8 mouse cellular contexts compared by ENCODE assay signal in the genomic region with DNA sequence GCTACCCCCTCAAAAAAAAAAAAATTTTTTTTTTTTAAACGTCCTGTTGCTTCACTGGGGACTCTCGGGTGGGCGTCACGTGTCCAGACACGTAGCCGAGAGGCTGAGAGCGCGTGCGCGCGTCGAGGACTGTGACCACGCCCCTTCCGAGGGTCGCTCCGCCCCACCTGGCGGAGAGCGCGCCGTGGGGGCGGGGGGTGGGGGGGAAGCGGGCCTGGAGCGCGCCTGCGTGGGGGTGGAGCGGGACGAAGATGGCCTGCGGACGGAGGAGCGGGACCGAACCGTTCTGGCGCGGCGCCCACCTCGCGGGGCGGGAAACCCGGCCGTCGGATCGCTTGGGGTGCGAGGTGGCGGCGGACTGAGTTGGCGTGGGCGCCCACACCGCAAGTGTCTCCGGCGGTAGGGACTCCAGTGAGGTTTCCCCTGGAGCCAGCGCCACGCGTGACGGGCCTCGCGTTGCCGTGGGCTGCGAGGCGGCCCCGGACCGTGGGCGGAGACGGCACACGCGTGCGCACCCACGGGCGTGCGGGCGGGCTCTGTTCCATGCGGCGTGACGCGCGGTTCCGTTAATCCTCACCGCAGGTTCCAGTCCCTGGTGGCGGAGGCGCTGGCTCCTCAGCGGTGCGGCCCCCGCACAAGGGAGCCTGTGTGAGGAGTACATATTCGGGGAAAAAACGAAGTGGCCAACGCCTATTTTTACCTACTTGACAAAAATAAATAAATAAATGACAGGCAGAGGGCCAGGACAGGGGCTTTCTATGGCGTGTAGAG. TPM values are rescaled to one million over a fixed set of nuclear protein-coding genes. Genes with fewer than 3 reads are reported as not detected.
A peak's percentile ranks its signal among the peaks of the same experiment; 100 is the strongest.
DNase-seq lines count a peak whose midpoint lies in the region; ATAC-seq and TF ChIP-seq lines count a peak whose summit lies in the region.

A gene (minus strand): TSS at position 170 of the 771 bp plus-strand sequence.

- TF ChIP-seq POLR2A in olfactory bulb, adult 2 months (IDR thresholded peaks at IDR 0.05; ENCODE audit: insufficient read depth, low read depth, low read length): peak; percentile 64
- peak; percentile 65; the same call in 1 of the 2 replicates for TF ChIP-seq POLR2A in thymus, adult 2 months (IDR thresholded peaks at IDR 0.05; ENCODE audit: control insufficient read depth, extremely low read depth, insufficient read depth, low read length, poor library complexity)

- peak within 1 kb of the TSS; percentile 92 for H3K4me3 ChIP-seq in forebrain, embryonic 15.5 days
- peak within 1 kb of the TSS; percentile 88 for H3K4me3 ChIP-seq in layer of hippocampus, adult 2 months
- peak within 1 kb of the TSS; percentile 85 for H3K4me3 ChIP-seq in lung, embryonic 14.5 days (ENCODE audit: low read depth, low read length)
- H3K4me3 ChIP-seq in olfactory bulb, adult 2 months (ENCODE audit: insufficient read depth, low read depth, low read length): peak within 1 kb of the TSS; percentile 86
- peak within 1 kb of the TSS; percentile 93 for H3K4me3 ChIP-seq in thymus, adult 2 months (ENCODE audit: control insufficient read depth, insufficient read depth, low read length)

- peak within 1 kb of the TSS; percentile 98 for H3K27ac ChIP-seq in forebrain, embryonic 15.5 days (replicated peaks)
- H3K27ac ChIP-seq in layer of hippocampus, adult 2 months: peak within 1 kb of the TSS; percentile 100
- H3K27ac ChIP-seq in lung, embryonic 14.5 days (ENCODE audit: low read depth): peak within 1 kb of the TSS; percentile 99
- peak within 1 kb of the TSS; percentile 99 for H3K27ac ChIP-seq in olfactory bulb, adult 2 months (ENCODE audit: insufficient read depth, low read depth, low read length)
- H3K27ac ChIP-seq in thymus, adult 2 months (ENCODE audit: control insufficient read depth, insufficient read depth, low read length): peak within 1 kb of the TSS; percentile 76

- H3K9ac ChIP-seq in forebrain, embryonic 15.5 days (replicated peaks): peak within 1 kb of the TSS; percentile 98
- peak within 1 kb of the TSS; percentile 99 for H3K9ac ChIP-seq in lung, embryonic 14.5 days

- peak; percentile 33; the same call in 1 of the 2 replicates for TF ChIP-seq CTCF in layer of hippocampus, adult 2 months (conservative IDR thresholded peaks at IDR 0.05)
- TF ChIP-seq CTCF in lung, embryonic 14.5 days (IDR thresholded peaks at IDR 0.05; ENCODE audit: low read depth): no peak
- TF ChIP-seq CTCF in olfactory bulb, adult 2 months (IDR thresholded peaks at IDR 0.05; ENCODE audit: insufficient read depth, low read depth, low read length): no peak
- TF ChIP-seq CTCF in thymus, adult 2 months (IDR thresholded peaks at IDR 0.05; ENCODE audit: borderline replicate concordance, control insufficient read depth, extremely low read depth, insufficient read depth, low read length, poor library complexity): 0 out of 2 replicates have a peak, but pooled peaks have one; percentile 24

- H3K9me3 ChIP-seq in forebrain, embryonic 15.5 days: no peaks in the 10 kb centered on the region
- H3K9me3 ChIP-seq in lung, embryonic 14.5 days (ENCODE audit: low read depth, low read length): no peaks in the 10 kb centered on the region

- peak; percentile 83 for ATAC-seq in forebrain, embryonic 15.5 days (replicated peaks)
- peak; percentile 71 for ATAC-seq in lung, embryonic 14.5 days (ENCODE audit: insufficient read depth)

- H3K27me3 ChIP-seq in forebrain, embryonic 15.5 days: no peaks in the 10 kb centered on the region
- no peaks in the 10 kb centered on the region for H3K27me3 ChIP-seq in lung, embryonic 14.5 days (ENCODE audit: insufficient read depth, low read length)
- no peaks in the 10 kb centered on the region for H3K27me3 ChIP-seq in thymus, adult 2 months (ENCODE audit: control insufficient read depth, insufficient read depth, low read length)

- intact Hi-C loops in heart, postnatal 25 days (cut with DNase I): loop anchor here (1.0 to 5.0 kb wide), 3 partner anchors 15 to 427 kb away; no protein-coding TSS in a partner anchor

- H3K4me1 ChIP-seq in forebrain, embryonic 15.5 days: peaks cover 24% of the 10 kb centered on the region
- peaks cover 11% of the 10 kb centered on the region for H3K4me1 ChIP-seq in lung, embryonic 14.5 days (ENCODE audit: insufficient read depth)
- H3K4me1 ChIP-seq in olfactory bulb, adult 2 months (ENCODE audit: control insufficient read depth, insufficient read depth, low read length): no peaks in the 10 kb centered on the region
- H3K4me1 ChIP-seq in thymus, adult 2 months (replicated peaks; ENCODE audit: control insufficient read depth, insufficient read depth, low read length): no peaks in the 10 kb centered on the region

- H3K4me2 ChIP-seq in forebrain, embryonic 15.5 days (replicated peaks): peak within 1 kb of the TSS; percentile 53
- H3K4me2 ChIP-seq in lung, embryonic 14.5 days: peak within 1 kb of the TSS; percentile 60

- WGBS in forebrain, embryonic 15.5 days: under 1% methylated on average over 86 of the region's 86 CpGs
- under 1% methylated on average over 81 of the region's 86 CpGs for WGBS in lung, embryonic 14.5 days
- WGBS in olfactory bulb, adult 2 months: under 1% methylated on average over 86 of the region's 86 CpGs
- under 1% methylated on average over 86 of the region's 86 CpGs for WGBS in thymus, adult 2 months

- peak; percentile 95 for DNase-seq in ES-CJ7 (ENCODE audit: low read depth, low spot score)
- peak; percentile 93 for DNase-seq in cerebellum, adult 11 months
- DNase-seq in heart, postnatal 25 days (ENCODE audit: low spot score): peak; percentile 86
- peak; percentile 91 to 92 for DNase-seq in layer of hippocampus, adult 2 months (ENCODE audit: low spot score in 2 of 2)
- DNase-seq in lung, embryonic 14.5 days: peak; percentile 97
- peak; percentile 94 for DNase-seq in thymus, adult 2 months

- 0 out of 2 replicates have a peak, but pooled peaks cover under 1% of the 10 kb centered on the region for H3K36me3 ChIP-seq in forebrain, embryonic 15.5 days
- H3K36me3 ChIP-seq in lung, embryonic 14.5 days (ENCODE audit: insufficient read depth): no peaks in the 10 kb centered on the region
- H3K36me3 ChIP-seq in thymus, adult 2 months (ENCODE audit: control insufficient read depth, insufficient read depth, low read length): no peaks in the 10 kb centered on the region

RNA-seq across cellular contexts. Expression of the gene that starts here (rescaled TPM):
- polyA plus RNA-seq in forebrain, embryonic 15.5 days (2015; fragmentation: Nextera tagmentation; extraction: Ambion mirVana): 45.4 and 45.5 TPM in 2 replicates
- total RNA-seq in heart, postnatal 25 days (2021): 100 to 1,000 TPM; 444 to 447 TPM
- 100 to 1,000 TPM; 364 to 385 TPM for total RNA-seq in layer of hippocampus, adult 2 months (2021)
- polyA plus RNA-seq in lung, embryonic 14.5 days (2014; fragmentation: Nextera tagmentation; extraction: Ambion mirVana): 49.7 and 50.0 TPM in 2 replicates
- polyA plus RNA-seq in olfactory bulb, adult 2 months (2012; ENCODE audit: insufficient read depth, insufficient read length, low replicate concordance, missing spikeins): 142 and 194 TPM in 2 replicates
- polyA plus RNA-seq in thymus, adult 2 months (2012; rRNA removed): 182 and 203 TPM in 2 replicates

Comparison
In these comparisons a context has a peak if more than half of its experiments do, and no peak if none do; other contexts are left out.
1. Peak in every context shown above with its lines: DNase-seq, ATAC-seq, H3K4me3 ChIP-seq and H3K27ac ChIP-seq.
2. CTCF ChIP-seq: peak in layer of hippocampus, adult 2 months (single experiment) and thymus, adult 2 months (single experiment); none in lung, embryonic 14.5 days (single experiment) and olfactory bulb, adult 2 months (single experiment).